Mouse (Mus musculus) hindbrain, postnatal 0 days (tissue): Measurements from ENCODE around the gene Snn. TPM values are rescaled to one million over a fixed set of nuclear protein-coding genes. Genes with fewer than 3 reads are reported as not detected.

Experiments used
- ATAC-seq: fragments of 200-750 bp; cut with Nextera tagmentation; 2 replicates; pipeline ENCODE4 v1.8.0; 2017; ENCODE audit warnings: mild to moderate bottlenecking, moderate TSS enrichment, moderate library complexity
- DNase-seq: peaks from one replicate; pipeline ENCODE4 v3.0.0-alpha.2; 2015; ENCODE audit warnings: low spot score
- H3K27ac ChIP-seq: fragments of 300-500 bp; sonication (generic); 2 replicates; pipeline ENCODE4 v1.5.1; 2014; ENCODE audit warnings: mild to moderate bottlenecking
- H3K27me3 ChIP-seq: fragments of 300-500 bp; sonication (generic); 2 replicates; pipeline ENCODE4 v1.6.1; 2014; ENCODE audit warnings: low read length, mixed read lengths; ENCODE audit not compliant: insufficient read depth
- H3K36me3 ChIP-seq: fragments of 300-500 bp; sonication (generic); 2 replicates; pipeline ENCODE4 v1.6.1; 2014; ENCODE audit warnings: low read length, mixed read lengths; ENCODE audit not compliant: insufficient read depth
- H3K4me1 ChIP-seq: fragments of 300-500 bp; sonication (generic); 2 replicates; pipeline ENCODE4 v1.6.1; 2014; ENCODE audit warnings: antibody characterized with exemption, low read length, mixed read lengths; ENCODE audit not compliant: insufficient read depth
- H3K4me2 ChIP-seq: fragments of 300-500 bp; sonication (generic); 2 replicates; pipeline ENCODE4 v1.6.1; 2014; ENCODE audit warnings: low read depth, mild to moderate bottlenecking, low read length, moderate library complexity, mixed read lengths
- H3K4me3 ChIP-seq: fragments of 300-500 bp; sonication (generic); 2 replicates; pipeline ENCODE4 v1.5.1; 2014; ENCODE audit warnings: low read length
- H3K9ac ChIP-seq: fragments of 300-500 bp; sonication (generic); replicated peaks from 2 replicates; pipeline ENCODE4 v1.6.1; 2014; ENCODE audit warnings: mild to moderate bottlenecking, low read length, moderate library complexity, mixed read lengths
- H3K9me3 ChIP-seq: fragments of 300-500 bp; sonication (generic); 2 replicates; pipeline ENCODE4 v1.6.1; 2016; ENCODE audit warnings: low read length, mixed read lengths
- CTCF ChIP-seq: IDR thresholded peaks from 2 replicates; pipeline ENCODE4 v1.5.1; 2016; ENCODE audit warnings: antibody characterized with exemption, control low read depth, low read depth
- WGBS: fragments of 180-500 bp; shearing (Covaris S2); extraction: QIAGEN DNeasy Blood & Tissue Kit; methylation state at CpG from one replicate; pipeline ENCODE4 v1.1.7; 2014; 5-methylcytosine and 5-hydroxymethylcytosine counted together
- polyA plus RNA-seq: library from polyadenylated mRNA; unstranded; fragments of >200 nt; fragmentation: Nextera tagmentation; extraction: Ambion mirVana; gene quantifications from 2 replicates; pipeline ENCODE4 v1.2.1, GENCODE M21; 2015
- total RNA-seq: library from RNA; depleted of rRNA; stranded (reverse); fragments of >200 nt; gene quantifications from 2 replicates; pipeline ENCODE4 v1.2.3, GENCODE M21; 2014

Snn gene
- total and polyA plus RNA-seq, 2 experiments from 2014 or later = 123 to 241 TPM

GRCm38 (mm10) chr16:11068666-11069065, 7.9 kb downstream of the Snn start:
- Histone ChIP-seq H3K9me3 (no peaks in the 10 kb centered on the region), H3K4me3 (no peak overlapping the region), H3K36me3 (peaks cover 9% of the 10 kb centered on the region; the same call in 1 of the 2 replicates), H3K4me1 (peaks cover 52% of the 10 kb centered on the region), H3K4me2 (peak overlapping the region; percentile 89; the same call in 1 of the 2 replicates), H3K27me3 (no peaks in the 10 kb centered on the region), H3K9ac (no peak overlapping the region), H3K27ac (no peak overlapping the region)
- 93% methylated on average over 3 of the region's 3 CpGs for WGBS
- DNase-seq = no peak
- no peak for ATAC-seq
- TF ChIP-seq CTCF = no peak

GRCm38 (mm10) chr16:11069271-11069670, 8.5 kb downstream of the Snn start:
- TF ChIP-seq CTCF = no peak
- H3K9ac ChIP-seq = no peak overlapping the region
- H3K36me3 ChIP-seq = peaks cover 15% of the 10 kb centered on the region; the same call in 1 of the 2 replicates
- no peaks in the 10 kb centered on the region for H3K9me3 ChIP-seq
- no peaks in the 10 kb centered on the region for H3K27me3 ChIP-seq
- no peak for ATAC-seq
- H3K4me2 ChIP-seq = 0 out of 2 replicates have a peak overlapping the region, but pooled peaks have one; percentile 10
- H3K4me1 ChIP-seq = peaks cover 52% of the 10 kb centered on the region
- peak overlapping the region; percentile 4; the same call in 1 of the 2 replicates for H3K27ac ChIP-seq
- no peak for DNase-seq
- H3K4me3 ChIP-seq = no peak overlapping the region
- WGBS = 66% methylated on average over 6 of the region's 6 CpGs

- no peak for TF ChIP-seq CTCF
- no peaks in the 10 kb centered on the region for H3K27me3 ChIP-seq
- peaks cover 49% of the 10 kb centered on the region for H3K4me1 ChIP-seq
- H3K4me2 ChIP-seq = peak overlapping the region; percentile 23; the same call in 1 of the 2 replicates
- DNase-seq = no peak
- 73% methylated on average over 7 of the region's 7 CpGs for WGBS
- H3K4me3 ChIP-seq = no peak overlapping the region
- ATAC-seq = no peak
- H3K9ac ChIP-seq = no peak overlapping the region
- peak overlapping the region; percentile 4; the same call in 1 of the 2 replicates for H3K27ac ChIP-seq
- H3K36me3 ChIP-seq = peaks cover 21% of the 10 kb centered on the region; the same call in 1 of the 2 replicates
- no peaks in the 10 kb centered on the region for H3K9me3 ChIP-seq
Measured at GRCm38 (mm10) chr16:11069710-11070420, 9.1 kb downstream of the Snn start.

GRCm38 (mm10) chr16:11071176-11071575, 10.4 kb downstream of the Snn start:
- TF ChIP-seq CTCF = 0 out of 2 replicates have a peak, but pooled peaks have one; percentile 12
- peaks cover 27% of the 10 kb centered on the region; the same call in 1 of the 2 replicates for H3K36me3 ChIP-seq
- no peaks in the 10 kb centered on the region for H3K9me3 ChIP-seq
- H3K9ac ChIP-seq = no peak overlapping the region
- no peak overlapping the region for H3K4me2 ChIP-seq
- peaks cover 44% of the 10 kb centered on the region for H3K4me1 ChIP-seq
- peak overlapping the region; percentile 65; the same call in 1 of the 2 replicates for H3K27ac ChIP-seq
- 50% methylated on average over 5 of the region's 5 CpGs for WGBS
- H3K4me3 ChIP-seq = no peak overlapping the region
- H3K27me3 ChIP-seq = no peaks in the 10 kb centered on the region
- peak; percentile 65 for DNase-seq
- no peak for ATAC-seq

- DNase-seq = no peak
- Histone ChIP-seq H3K27ac (peak overlapping the region; percentile 65; the same call in 1 of the 2 replicates), H3K4me2 (no peak overlapping the region), H3K27me3 (no peaks in the 10 kb centered on the region), H3K9me3 (no peaks in the 10 kb centered on the region), H3K9ac (no peak overlapping the region), H3K36me3 (peaks cover 27% of the 10 kb centered on the region; the same call in 1 of the 2 replicates), H3K4me3 (no peak overlapping the region), H3K4me1 (peaks cover 44% of the 10 kb centered on the region)
- ATAC-seq = no peak
- 80% methylated on average over 4 of the region's 4 CpGs for WGBS
- no peak for TF ChIP-seq CTCF
Measured at GRCm38 (mm10) chr16:11071887-11072286, 11.1 kb downstream of the Snn start.

GRCm38 (mm10) chr16:11072454-11072853, 11.7 kb downstream of the Snn start:
- DNase-seq (no peak), ATAC-seq (no peak; the same call in 1 of the 2 replicates)
- H3K27ac ChIP-seq = peak overlapping the region; percentile 65; the same call in 1 of the 2 replicates
- H3K4me2 ChIP-seq = no peak overlapping the region
- H3K36me3 ChIP-seq = peaks cover 27% of the 10 kb centered on the region; the same call in 1 of the 2 replicates
- no peaks in the 10 kb centered on the region for H3K9me3 ChIP-seq
- H3K4me3 ChIP-seq = no peak overlapping the region
- 61% methylated on average over 8 of the region's 8 CpGs for WGBS
- peaks cover 42% of the 10 kb centered on the region for H3K4me1 ChIP-seq
- no peaks in the 10 kb centered on the region for H3K27me3 ChIP-seq
- H3K9ac ChIP-seq = no peak overlapping the region
- peak; percentile 13; the same call in 1 of the 2 replicates for TF ChIP-seq CTCF

GRCm38 (mm10) chr16:11073060-11073459, 12.3 kb downstream of the Snn start:
- H3K4me1 ChIP-seq = peaks cover 36% of the 10 kb centered on the region
- TF ChIP-seq CTCF = no peak
- DNase-seq (peak; percentile 64), ATAC-seq (0 out of 2 replicates have a peak, but pooled peaks have one; percentile 14)
- no peaks in the 10 kb centered on the region for H3K27me3 ChIP-seq
- H3K27ac ChIP-seq = peak overlapping the region; percentile 65; the same call in 1 of the 2 replicates
- no peaks in the 10 kb centered on the region for H3K9me3 ChIP-seq
- H3K4me2 ChIP-seq = no peak overlapping the region
- H3K36me3 ChIP-seq = peaks cover 27% of the 10 kb centered on the region; the same call in 1 of the 2 replicates
- WGBS = 60% methylated on average over 6 of the region's 6 CpGs
- no peak overlapping the region for H3K4me3 ChIP-seq
- no peak overlapping the region for H3K9ac ChIP-seq
